Mouse (Mus musculus): Measurements from ENCODE around the gene Slc25a4.
A peak's percentile ranks its signal among the peaks of the same experiment; 100 is the strongest.

Slc25a4 gene

DNA sequence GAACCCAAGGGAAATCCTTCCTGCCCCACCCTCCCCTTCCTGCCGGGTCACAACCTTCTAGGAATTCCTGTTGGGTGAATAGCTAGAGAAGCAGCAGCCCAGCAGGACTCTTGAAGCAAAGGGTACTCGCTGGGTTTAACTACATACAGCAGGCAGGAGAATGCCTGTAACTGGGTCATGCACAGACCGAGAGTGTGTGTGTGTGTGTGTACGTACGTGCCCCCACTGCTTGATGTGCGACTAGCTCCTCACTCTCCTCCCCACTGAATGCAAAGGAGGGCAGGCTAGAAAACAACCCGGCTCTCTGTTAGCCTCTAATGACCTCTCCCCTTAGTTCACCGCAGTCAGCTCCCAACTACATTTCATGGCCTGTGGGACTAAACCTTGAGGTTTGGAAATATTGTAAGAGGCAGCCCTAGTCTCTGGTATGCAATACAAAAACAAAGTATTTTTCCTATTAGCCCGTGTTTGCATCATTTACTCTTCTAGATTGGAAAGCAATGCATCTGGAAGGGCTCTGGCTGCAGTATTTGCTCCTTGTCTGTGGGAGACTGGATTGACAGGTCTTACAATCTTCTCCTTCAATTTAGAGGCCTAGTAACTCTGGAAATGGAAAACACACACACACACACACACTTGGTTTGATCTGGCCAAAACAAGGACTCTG, 6.0 kb downstream of the Slc25a4 start:
- no peak for DNase-seq (ENCODE audit: low spot score)

DNA sequence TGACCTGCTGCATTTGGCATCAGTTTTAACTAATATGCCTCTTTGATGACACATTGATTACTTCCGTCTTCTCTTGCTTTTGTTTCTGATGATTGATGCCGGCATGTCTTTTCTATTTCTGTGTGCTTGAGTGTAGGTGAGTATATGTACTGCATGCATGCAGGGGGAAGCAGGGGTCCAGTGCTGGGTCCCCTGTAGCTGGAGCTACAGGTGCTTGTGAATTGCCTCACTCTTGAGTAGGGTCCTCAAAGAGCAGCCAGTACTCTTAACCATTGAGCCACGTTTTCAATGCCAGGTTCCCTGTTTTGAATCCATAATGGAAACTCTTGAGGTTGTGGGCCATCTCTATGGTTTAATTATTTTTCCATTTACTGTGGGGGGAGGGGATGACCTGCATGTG, 6.8 kb downstream of the Slc25a4 start:
- DNase-seq (ENCODE audit: low spot score): no peak

DNA sequence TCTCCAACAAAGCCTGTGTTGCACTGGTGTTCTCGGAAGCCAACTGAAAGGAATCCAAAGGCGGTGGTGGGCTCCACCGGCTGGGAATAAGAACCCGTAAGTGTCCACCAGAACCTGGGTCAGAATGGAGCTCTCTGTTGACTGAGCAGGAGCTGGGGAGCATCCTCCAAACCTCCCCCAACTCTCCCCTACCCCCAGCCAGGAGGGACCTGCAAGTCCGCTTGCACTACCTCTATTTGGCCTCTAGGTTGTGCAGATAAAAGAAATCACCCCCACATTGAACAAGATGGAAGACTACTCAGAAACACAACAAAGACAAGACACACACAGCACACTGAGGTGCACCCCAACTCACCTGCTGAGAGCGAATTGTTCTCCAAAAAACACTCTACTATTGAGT, 8.7 kb downstream of the Slc25a4 start:
- no peak for DNase-seq (ENCODE audit: low spot score)

DNA sequence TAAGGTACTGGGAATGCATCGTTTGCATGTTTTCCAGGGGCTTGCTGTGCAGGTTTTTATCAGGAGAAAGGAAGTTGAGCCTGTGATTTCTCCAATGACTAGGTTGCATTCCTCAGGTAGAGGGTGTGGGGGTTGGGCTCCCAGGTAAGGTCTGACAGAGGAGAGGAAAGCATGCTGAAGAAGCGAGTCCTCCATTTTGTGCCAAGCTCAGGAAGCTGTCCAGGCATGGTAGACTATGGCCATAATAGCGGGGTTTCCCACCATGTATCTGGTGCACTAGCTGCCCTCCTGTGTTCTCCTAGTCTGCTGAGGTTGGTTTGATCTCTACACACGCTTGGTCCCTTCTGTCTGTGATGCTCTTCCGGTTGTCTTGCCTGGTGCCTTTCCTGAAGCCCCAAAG, 13.4 kb downstream of the Slc25a4 start:
- no peak for DNase-seq (ENCODE audit: low spot score)

DNA sequence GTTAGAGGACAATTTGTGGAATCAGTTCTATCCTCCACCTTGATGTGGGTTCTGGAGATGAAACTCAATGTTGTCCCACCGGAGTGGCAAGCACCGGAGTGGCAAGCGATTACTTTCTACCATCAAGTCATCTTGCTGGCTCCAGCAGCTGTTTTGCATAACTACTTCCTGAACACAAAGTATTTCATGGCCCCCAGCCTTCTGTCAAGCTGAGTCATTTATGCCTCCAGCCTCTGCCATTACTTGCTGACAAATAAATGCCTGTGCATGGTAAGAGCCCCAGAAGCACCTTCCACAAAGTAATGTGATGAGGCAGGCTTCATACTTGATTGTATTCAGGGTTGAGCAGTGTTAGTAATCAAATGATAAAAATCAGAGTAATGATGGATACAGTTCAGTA, 14.2 kb downstream of the Slc25a4 start:
- no peak for DNase-seq (ENCODE audit: low spot score)

DNA sequence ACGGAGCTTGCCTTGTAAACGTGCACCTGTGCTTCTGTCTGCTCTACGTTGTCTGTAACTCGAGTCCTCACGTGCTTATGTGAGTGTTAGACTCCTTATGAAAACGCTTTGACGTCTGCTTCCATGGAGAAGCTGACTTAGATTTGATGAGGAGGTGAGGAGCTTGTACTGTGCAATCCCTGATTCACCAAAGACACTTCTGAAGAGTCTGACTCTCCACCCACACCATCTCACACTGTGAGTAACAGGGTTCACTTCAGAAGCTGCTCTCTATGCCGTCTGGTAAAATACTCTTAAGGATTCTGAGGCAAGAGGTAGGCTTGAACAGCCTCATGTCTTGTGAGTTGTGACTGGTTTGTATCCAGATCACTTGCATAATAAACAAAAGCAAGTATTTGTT, 18.0 kb downstream of the Slc25a4 start:
- no peak for DNase-seq (ENCODE audit: low spot score)

DNA sequence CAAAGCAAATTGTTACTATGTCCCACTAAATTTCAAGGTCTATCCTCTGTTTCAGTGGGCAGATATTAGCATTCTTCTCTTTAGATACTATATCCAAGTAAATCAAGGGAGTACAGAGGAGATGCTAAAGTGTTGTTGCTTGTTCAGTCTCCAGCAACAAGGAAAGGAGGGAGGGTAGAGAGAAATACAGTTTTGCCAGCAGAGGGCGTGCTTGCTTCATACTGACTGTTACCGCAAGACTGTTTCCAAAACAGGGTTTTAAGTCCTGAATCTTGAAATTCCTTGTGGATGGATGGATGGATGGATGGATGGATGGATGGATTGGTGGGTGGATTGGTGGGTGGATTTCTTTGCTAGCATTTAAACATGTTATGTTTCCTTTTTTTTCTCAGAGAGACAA, 25.7 kb downstream of the Slc25a4 start:
- peak; percentile 30 for DNase-seq (ENCODE audit: low spot score)

DNA sequence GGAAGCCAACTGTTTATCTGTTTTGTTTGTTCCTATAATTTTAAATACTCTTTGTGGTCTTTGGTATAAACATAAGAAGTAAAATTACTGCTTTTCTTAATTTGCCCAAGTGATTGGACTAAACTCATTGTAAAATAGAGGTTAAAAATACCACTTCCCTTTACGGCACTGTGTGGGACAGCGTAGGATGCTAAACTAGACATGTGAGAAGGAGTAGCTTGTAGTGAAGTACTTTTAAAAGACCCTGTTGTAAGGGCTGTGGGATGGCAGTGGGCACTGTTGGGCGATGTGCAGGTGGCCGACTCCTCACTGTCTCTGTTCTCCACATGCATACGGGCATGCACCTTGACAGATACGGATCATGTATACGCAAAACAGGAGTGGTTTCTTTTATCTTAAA, 30.9 kb downstream of the Slc25a4 start:
- no peak for DNase-seq (ENCODE audit: low spot score)

DNA sequence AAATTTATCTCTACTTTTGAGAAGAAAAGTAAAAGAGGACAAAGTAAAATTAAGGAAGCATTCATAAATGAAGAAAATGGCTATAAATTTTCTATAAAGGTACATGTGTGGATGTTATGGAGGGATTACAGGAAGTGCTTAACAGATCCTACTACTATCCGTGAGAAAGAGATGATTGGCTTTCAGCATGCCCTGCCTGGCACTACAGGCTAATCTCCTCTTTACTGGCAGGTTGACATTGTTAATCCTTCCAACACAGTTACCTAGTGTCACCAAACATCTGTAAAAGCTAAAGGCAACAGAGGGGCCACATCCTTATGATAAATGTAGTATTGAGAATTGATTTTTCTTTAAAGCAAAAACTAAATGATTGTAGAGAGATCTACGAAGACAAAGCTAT, 37.4 kb downstream of the Slc25a4 start:
- no peak for DNase-seq (ENCODE audit: low spot score)

DNA sequence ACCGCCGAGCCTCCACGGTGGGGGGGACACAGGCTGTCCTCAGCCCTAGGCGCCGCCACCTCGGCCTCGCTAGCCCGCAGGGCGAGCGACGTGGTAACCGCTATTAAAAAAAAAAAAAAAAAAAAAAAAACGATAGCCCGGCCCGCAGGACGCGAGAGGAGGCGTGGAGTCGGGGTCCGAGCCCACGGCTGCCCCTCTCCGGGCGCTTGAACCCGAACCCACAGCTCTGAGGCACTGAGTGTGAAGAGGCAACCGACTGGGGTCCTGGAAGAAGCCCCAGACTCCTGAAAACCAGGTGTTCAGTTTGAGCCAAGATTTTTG, 47.3 kb downstream of the Slc25a4 start:
- no peak for DNase-seq (ENCODE audit: low spot score)

DNA sequence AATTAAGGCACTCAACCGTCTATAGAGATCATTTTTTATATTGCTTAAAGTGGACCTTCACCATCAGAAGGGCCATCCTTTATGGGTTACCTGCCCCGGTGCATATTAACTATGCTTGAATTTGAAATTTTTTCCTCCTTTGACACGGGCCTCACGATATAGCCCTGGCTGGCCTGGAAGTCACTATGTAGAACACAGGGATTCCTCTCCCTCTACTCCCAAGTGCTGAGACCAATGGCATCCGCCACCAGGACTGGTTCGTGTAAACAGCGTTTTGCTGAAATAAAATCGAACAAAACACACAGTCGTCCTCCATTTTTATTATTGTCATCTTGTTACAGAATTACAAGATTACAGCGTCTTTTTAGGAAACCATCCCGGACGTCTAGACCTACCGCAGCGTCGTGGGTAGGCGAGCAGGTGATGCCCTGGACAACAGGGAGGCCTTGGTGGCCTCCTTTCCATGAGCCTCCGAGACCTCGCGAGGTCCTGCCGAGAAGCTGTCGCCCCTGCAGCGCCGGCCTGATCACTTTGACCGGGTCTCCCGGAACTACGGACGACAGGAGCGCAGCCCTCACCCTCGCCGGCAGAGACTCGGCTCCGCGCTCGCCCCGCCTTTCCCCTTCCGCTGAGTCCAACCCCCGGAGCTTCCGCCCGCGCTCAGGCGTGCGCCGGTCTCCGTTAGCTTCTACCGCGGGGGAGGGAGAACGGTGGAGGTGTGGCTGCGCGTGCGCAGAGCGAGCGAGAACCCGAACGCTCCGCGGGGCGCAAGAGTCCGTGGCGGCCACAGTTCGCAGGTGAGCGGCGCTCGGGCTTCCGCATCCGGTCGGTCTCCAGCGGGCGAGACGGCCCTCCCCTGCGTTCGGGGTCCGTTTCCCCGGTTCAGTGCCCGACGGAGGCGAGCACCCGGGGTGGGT, 47.9 kb downstream of the Slc25a4 start:
- peak; percentile 98 for DNase-seq (ENCODE audit: low spot score)

All from ovary, postnatal 36 days (tissue).